Mouse (Mus musculus) testis, postnatal 10 days (tissue): ENCODE measurements around the gene Eef1b2.
"Not testable (repeated sequence)": the region's sequence is repeated elsewhere in the genome, so short reads cannot be mapped to it uniquely, and the experiment has no call there.

Source experiments
- DNase-seq: peaks from one replicate; pipeline ENCODE4 v3.0.0; 2021; ENCODE audit warnings: low spot score

The Eef1b2 gene

DNA sequence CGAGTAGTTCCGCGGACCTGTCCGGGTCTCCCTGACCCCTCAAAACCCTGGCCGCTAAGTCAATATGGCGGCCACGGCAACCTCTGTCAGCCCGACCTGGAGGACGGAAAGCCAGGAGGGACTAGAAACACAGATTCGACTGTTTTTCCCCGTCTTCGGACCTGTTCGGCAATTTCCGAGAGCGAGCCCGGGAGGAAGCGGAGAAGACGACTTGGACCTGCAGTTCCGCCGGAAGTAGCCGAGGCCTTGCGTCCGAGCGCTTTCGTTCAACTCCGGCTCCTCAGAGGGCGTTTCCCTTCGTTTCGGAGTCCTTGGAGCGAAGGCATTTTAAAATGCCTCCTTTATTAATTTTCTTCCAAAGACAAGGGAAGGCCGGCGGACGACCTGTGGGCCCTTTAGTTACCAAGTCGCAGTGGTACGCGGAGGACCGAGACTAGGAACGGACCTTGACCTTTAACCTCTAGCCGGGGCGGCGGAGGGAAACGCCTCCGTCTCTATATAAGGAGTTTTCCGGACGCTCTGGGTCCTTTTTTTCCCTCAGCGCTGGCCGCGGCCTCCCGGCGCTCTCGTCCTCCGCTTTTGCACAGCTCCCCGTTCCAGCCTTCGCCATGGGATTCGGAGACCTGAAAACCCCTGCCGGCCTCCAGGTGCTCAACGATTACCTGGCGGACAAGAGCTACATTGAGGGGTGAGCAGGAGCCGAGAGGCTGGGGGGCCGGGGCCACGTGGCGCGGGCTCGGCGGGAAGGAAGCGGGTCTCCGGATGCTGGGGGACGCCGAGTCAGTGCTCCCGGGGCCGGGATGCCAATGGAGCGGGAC is at the start of gene Eef1b2, which contains the start of gene Ndufs1:
Gene Eef1b2 (plus strand): TSS at position 222 of the 818 bp plus-strand sequence.
Gene Ndufs1 (minus strand): TSS at position 230 of the 818 bp plus-strand sequence.
- DNase-seq, result peak; percentile 97

DNA sequence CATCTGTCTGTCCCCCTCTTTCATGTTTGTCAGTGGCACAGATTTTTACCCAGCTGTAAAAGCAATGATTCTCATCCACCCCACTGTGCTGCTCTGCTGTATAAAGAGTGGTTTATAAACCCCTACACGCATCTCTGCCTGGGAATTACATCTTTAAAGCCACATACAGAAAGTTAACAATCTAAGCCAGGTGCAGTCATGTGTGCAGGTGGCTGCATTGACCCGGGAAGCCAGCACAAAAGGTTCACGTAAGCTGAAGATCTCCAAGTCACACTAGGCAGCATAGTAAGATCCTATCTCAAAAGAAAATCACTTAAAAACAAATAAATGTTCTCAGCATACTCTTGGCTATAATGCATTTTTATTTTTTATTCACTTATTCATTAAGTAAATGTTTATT is 47.4 kb upstream of the Eef1b2 start:
- DNase-seq, result no peak

DNA sequence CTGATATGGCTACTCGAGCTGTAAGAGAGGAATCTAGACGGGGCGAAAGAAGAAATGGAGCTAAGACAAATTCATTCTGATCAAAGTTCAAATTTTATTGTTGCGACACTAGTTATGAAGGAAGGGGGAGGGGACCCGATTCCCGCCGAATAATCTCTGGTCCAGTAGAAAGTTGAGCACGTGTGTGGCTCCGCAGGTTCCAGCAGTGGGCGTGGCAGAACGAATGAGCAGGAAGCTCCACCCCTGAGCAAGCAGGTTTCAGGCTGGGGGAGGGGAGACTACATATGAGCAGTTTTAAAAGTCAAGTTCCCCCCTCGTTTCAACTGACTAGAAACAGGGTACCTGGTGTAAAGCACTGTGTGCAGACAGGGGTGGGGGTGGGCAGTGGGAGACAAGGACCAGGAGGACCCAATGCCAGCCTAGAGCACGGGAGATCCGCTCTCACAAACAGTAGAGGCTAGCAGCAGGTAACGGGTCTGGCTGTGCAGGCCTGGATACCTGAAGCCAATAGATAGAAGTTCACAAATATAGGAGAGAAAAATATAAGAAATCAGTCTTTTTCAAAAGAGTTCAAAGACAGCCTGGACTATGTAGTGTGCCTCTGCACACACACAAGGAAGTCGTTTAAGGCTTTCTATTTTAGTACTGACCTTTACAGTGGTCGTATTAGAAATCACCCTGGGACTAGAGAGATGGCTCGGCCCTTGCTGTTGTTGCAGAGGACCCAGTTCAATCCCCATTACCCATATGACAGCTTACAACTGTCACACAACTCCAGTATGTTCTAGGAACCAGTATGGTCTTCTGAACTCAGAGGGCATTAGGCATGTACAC is 46.6 kb upstream of the Eef1b2 start:
- no peak for DNase-seq

DNA sequence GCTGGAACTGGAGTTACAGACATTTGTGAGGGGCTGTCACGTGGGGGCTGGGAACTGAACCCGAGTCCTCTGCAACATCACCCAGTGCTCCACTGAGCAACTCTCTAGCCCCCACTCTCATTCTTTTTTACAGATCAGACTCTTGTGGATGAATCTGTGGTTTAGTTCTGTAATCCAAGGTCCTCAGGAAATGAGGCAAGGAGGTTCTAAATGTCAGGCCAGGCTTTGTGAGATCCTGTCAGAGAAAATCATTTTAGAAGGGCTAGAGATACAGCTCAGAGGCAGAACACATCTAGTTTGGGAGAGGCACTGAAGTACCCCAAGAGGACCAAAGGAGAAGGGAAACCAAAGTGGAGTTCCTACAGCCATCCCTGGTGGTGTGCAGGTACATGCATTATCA is 45.7 kb upstream of the Eef1b2 start:
- no peak for DNase-seq

DNA sequence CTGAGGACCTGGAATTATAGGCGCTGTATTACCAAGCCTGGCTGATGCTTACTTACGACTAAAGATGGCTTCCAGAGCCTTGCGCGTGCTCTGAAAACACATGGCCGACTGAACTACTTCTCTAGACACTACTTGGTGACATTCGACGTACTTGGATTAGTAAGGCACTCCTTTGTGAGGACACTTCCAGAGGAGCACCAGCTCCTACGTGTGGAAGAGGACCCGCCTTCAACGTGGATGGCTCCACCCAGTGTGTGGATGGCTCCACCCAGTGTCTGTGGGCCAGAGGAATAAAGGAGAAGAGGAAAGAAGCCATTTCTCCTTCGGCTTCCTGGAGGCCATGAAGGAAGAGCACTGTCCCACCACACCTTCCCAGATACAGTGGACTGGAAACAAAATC is 44.9 kb upstream of the Eef1b2 start:
- no peak for DNase-seq

DNA sequence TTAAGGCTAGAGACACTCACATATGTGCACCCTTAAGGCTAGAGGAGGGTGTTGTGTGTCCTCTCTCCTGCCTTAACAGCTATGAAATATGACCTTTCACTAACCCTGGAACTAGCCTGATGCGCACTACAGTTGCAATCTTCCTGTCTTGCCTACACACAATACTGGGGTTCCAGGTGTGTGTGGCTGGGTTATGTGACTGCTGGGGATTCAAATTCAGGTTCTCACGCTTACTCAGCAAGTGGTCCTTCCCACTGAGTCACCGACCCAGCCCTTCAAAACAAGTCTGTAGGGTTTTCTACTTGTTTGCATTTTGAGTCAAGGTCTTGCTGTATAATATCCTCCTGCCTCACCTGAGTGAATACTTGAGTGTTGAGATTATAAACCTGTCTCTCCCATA is 42.1 kb upstream of the Eef1b2 start:
- DNase-seq, result no peak

DNA sequence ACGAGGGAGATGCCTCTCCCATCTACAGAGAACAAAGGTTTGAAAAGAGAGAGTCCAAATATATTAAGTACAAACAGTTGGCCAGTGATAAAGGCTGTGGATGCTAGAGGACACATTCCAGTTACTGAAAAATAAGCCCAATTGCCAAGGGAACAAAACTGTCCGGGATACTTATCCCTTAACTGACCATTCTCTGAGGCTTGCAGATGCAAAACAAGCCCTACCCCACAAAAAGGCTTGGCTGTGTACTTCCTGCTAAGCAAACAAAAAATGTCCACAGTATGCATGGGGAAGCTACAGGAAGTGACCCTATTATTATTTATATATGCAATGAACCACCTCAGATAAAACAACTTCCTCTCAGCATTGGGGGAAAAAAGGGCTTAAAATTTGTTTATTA is 38.7 kb upstream of the Eef1b2 start:
- no peak for DNase-seq

DNA sequence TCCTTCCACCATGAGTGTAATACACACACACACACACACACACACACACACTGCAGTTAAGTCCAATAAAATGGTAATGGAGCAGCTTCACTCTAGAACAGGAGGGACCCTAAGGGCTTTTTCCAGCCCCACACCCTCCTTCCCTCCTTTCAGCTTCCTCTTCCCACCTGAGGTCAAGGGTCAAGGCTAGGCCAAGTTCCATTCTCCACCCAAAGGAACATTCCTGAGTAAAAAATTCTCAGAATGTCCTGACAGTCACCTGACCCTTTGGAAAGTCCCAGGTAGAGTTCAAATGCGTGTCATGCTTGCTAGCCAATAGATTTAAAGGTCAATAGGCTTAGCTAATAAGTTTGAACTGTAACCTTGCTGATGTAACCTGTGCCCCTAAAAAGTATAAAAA is 38.0 kb upstream of the Eef1b2 start:
- not testable (repeated sequence) for DNase-seq

DNA sequence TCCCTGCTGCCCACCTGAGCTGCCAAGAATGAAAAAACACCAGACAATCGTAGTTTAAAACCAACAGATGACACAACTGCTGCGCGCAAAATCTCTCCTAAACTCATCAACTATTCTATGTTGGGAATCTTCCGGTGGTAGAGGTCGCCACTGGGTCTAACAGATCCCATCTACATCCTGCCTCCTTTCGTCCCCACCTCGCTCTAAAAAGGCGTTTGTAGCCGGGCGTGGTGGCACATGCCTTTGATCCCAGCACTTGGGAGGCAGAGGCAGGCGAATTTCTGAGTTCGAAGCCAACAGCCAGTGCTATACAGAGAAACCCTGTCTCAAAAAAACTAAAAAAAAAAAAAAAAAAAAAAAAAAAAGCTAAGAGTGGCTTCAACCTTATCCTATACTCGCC is 36.4 kb upstream of the Eef1b2 start:
- no peak for DNase-seq

DNA sequence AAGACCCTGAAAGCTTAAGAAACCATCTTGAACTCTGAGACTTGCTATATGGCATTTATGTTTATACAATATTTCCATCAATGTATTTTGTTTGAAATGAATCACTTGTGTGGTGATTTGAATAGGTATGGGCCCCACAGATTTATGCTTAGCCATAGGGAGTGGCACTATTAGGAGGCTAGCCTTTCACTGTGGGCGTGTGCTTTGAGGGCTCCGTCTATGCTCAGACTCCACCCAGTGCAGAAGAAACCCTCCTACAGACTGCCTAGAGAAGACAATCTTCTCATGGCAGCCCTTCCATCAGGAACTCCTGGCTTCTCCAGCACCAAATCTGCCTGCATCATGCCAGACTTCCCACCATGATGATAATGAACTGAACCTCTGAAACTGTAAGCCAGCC is 8.0 kb upstream of the Eef1b2 start:
- no peak for DNase-seq

DNA sequence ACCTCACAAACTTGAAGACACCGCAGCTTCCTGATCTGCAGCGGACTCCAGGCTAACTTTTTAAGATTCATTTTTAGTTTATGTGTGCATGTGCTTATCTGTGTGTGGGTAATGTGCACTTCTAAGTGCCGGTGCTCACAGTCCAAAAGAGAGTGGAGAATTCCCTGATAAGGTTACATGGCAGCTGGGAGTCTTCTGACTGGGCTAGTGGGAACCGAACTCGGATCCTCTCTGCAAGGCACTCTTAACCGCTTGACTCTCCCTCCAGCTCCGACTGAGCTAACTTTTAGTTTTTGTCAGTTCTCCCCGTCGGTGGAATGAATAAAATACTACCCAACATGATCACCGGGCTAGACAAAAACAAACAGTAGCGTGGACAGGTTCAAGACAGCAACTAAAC is 772 bp upstream of the Eef1b2 start:
- DNase-seq, result peak; percentile 46

DNA sequence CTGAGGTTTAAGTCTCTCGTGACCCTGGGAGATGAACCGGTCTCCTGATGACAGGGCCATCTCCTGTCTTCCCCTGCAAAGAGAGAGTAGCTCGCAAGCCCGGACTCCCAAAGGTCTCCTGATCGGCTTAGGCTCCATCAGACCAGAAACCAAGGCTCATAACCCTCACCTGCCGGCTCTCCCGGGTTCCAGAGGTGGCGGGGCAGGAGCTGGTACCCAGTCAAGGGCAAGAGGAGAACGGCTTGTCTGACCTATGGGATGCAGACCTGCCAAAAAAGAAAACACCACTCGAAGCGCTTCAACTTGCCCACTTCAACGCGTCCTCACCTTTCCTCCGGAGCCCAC is 394 bp upstream of the Eef1b2 start:
- no peak for DNase-seq

DNA sequence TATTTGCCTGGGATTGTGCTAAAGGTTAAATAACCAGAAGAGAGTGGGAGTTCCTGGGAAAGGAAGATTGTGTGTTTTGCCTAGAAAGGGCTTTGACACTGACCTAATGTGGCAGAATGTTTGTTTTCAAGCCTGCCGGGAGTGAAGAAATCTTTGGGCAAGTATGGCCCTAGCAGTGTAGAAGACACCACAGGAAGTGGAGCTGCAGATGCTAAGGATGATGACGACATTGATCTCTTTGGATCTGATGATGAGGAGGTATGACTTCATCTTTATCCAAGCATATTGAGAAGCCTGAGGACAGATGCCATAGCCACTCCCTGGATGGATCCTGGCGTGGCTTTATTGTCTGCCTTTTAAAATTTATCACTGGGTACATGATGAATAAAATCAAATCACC is 1.7 kb downstream of the Eef1b2 start:
- no peak for DNase-seq

DNA sequence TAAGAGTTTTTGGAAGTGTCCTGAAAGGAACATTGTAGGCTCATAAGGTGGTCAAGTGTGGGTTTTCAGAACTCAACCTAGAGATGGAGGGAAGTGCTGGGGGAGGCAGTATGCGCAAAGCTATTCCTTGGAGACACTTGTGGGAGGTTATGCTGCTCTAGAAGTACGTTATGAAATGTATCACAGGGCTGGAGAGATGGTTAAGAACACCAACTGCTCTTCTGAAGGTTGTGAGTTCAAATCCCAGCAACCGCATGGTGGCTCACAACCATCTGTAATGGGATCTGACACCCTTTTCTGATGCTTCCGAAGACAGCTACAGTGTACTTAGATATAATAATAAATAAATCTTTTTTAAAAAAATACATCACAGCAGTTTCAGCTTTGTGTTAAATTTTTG is 3.5 kb downstream of the Eef1b2 start:
- DNase-seq, result no peak

DNA sequence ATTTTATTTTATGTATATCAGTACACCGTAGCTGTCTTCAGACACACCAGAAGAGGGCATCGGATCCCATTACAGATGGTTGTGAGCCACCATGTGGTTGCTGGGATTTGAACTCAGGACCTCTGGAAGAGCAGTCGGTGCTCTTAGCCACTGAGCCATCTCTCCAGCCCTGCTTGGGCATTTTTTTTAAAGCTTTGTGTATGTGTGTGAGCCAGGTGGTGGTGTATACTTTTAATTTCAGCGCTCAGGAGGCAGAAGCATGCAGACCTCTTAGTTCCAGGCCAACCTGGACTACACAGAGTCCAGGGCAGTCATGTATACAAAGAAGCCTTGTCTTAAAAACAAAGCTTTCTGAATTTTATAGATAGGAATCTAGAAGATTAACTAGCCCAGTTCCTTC is 4.0 kb downstream of the Eef1b2 start:
- DNase-seq, result not testable (repeated sequence)

DNA sequence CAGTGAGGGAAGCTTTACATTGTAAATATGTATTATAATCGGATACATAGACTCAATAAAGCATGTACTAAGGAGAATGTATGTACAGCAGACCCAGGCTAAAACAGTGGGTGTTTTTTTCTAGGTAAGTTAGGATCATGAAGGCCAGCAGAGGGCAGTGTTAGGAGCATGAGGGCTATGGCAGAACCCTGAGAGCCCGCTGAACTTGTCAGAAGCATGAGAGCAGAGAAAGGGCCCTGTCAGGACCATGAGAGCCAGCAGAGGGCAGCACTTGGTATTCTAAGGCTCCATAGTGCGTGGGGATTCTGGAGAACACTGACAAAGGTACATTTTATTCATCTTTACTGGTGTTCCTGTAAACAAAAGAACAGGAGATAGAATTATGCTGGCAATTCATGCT is 4.4 kb downstream of the Eef1b2 start:
- DNase-seq, result peak; percentile 94

DNA sequence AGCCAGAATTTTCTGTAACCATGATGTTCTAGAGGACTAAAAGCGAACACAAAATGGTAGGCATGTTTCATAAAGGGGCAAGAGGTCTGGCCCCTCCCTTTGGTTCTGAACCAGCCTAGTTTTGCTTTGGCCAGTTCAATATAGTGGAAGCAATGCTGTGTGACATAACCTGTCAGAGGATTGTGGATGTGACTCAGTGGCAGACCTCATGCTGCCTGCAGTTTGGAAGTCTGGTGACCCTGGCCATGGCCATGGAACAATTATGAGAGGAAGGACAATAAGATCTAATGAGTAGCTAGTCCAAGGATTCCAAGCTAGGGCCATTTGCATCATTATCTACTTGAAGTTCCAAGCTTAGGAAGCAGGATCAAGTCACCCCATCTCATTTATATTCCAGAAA is 4.9 kb downstream of the Eef1b2 start:
- DNase-seq, result no peak

DNA sequence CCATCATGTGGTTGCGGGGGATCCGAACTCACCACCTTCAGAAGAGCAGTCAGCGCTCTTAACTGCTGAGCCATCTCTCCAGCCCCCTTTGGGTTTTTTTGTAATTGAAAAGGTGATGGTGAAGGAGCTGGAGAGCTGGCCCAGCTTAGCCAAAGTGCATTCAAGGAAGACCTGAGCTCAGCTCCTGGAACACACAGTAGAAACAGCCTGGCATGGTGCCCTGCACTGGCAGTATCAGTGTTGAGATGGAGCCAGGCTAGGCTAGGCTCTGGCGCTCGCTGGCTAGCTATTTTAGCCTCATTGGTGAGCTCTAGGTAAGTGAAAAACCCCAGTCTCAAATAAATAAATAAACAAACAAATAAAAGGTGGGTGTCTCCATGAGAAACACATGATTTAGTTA is 5.6 kb downstream of the Eef1b2 start:
- DNase-seq, result peak; percentile 81

DNA sequence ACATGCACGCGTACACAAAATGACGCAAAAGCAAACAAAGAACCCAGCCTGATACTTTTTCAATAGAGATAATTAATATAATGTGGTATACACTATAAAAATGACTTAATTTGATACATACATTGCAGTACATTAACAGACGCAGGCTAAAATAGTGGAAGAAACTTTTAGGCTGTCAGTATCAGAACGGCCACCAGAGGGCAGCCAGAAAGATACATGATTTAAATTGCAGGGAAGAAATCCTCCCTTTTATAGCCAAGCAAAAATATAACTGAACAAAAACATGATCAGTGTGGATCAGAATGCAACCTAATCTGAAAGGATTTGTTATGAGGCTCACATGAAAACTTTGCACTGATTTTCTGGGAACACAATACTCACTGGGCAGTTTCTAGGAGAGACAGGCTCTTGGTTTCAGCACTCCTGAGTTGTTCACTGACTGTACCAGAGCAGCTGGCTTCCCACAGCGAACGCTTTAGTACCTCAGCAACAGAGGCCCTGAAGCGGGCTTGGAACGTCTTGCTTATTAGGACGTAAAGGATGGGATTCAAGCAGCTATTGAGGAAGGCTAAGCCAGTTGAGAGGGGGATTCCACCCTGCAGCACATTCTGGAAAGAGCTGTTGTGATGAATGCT is 6.1 kb downstream of the Eef1b2 start:
- peak; percentile 77 for DNase-seq

DNA sequence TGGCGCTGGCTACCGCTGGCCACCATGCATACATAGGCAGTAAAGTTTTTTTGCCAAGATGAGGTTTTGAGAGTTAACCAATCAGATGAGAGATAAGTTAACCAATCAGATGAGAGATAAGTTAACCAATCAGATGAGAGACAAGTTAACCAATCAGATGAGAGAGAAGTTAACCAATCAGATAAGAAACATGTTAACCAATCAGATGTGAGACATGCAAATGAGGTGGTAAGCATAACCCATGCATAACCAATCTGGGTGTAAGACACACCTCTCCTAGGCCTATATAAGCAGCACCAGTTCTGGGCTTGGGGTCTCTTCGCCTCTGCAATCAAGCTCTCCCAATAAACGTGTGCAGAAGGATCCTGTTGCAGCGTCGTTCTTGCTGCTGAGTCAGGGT is 8.8 kb downstream of the Eef1b2 start:
- DNase-seq, result not testable (repeated sequence)

DNA sequence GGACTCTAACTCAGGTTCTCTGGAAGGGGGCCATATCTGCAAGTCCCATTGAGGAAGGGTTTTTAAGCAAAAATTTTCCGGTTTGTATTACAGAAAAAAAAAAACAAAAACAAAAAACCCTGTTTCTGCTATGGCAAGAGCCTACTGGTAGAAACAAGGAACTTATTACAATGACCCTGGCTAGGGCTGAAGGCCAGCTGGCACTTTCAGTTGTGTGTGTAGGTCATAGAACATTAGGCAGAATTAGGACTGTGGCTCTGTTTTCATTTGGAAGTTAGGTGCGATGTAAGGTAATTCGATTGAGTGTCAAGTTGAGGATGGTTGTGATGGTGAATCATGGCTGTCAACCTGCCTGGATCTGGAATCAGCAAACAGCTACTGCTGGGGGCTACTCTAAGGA is 11.9 kb downstream of the Eef1b2 start:
- DNase-seq, result no peak

DNA sequence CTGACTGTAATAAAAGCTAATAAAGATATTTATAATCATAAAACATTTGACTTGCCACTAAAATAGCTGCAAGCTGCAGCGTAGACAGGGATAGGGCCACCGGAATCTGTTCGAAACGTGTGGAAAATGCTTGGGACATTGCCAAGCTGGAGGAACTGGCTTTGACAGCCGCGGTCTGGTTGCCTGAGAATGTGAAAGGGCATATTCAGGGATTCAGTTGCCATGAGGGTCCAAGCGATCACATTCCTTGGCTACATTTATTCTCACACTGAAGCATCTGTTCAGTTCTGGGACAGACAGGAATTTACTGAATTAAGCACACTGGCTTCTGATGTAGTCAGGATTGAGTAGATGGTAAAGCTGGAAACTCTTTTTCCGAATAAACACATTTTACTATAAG is 14.2 kb downstream of the Eef1b2 start:
- no peak for DNase-seq
